Mouse (Mus musculus): ENCODE results near the gene Cdk14. TPM values are rescaled to one million over a fixed set of nuclear protein-coding genes. Genes with fewer than 3 reads are reported as not detected.

The Cdk14 gene
- polyA plus RNA-seq, 1 experiment from 2014 or later, result 34.3 TPM

DNA sequence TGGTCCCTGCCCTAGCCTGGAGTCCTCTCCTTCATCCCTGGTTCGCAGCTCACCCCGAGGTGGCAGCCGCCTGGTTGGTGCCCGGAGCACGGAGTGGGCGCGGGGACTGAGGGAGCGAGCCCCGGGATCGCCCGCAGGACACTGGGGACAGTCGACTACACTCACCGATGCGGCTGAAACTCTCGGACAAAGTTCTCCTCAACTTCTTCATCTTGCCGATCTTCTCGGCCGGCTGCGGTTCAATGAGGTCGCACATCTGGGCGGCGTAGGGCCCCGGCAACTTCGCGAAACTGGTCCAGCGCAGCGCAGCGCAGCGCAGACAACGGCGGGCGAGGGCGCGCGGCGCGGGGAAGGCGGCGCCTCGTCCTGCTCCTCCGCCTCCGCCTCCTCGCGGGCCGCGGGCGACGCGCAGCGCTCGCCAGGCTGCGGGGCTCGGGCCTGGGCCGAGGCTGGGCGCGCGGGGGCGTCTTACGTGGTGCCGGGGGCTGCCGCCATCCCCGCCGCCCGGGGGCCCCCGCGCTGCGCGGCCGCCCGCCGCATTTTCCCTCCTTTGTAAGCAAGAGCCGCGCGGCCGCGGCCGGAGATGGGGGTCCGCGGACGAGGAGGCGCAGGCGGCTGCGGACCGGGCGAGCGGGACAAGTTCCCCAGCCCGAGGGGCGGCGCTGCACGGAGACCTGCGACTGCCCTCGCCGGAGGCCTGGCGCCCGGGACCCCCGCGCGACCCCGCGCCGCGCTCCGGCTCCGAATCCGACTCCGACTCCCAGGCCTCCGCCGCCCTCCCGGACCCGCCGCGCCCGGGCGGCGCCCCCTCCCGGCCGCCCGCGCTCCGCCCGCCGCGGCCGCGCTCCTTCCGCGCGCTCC, 40.0 kb downstream of the Cdk14 start:
- Histone ChIP-seq H3K4me1 (replicated peaks) (peaks cover 29% of the 10 kb centered on the region), H3K9me3 (no peaks in the 10 kb centered on the region), H3K9ac (replicated peaks) (peak overlapping the region; percentile 93), H3K27ac (peak overlapping the region; percentile 95), H3K36me3 (no peaks in the 10 kb centered on the region), H3K4me3 (replicated peaks) (peak overlapping the region; percentile 83), H3K27me3 (no peaks in the 10 kb centered on the region), H3K4me2 (replicated peaks) (peak overlapping the region; percentile 77)
- WGBS, result under 1% methylated on average over 95 of the region's 128 CpGs
- peak; percentile 95 for ATAC-seq

DNA sequence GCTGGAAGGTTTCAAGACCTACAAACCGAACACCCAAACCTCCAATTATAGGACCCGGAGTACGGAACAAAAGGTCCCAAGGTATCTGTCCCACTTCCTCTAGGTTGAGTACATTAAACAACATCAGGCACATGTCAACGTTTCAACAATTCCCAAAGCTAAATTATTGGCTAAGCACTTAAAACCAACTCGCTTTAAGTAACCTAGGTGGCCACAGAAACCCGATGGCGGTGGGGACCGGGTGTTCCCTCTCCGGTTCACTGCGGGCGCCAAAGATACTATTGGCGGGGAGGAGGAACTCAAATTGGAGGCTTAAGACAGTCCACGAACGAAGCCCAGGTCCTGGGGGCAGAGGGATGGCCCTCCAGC, 40.6 kb downstream of the Cdk14 start:
- peak overlapping the region; percentile 95 for H3K27ac ChIP-seq
- peak overlapping the region; percentile 93 for H3K9ac ChIP-seq (replicated peaks)
- no peaks in the 10 kb centered on the region for H3K27me3 ChIP-seq
- peak overlapping the region; percentile 77 for H3K4me2 ChIP-seq (replicated peaks)
- no peaks in the 10 kb centered on the region for H3K9me3 ChIP-seq
- peaks cover 35% of the 10 kb centered on the region for H3K4me1 ChIP-seq (replicated peaks)
- no peak for ATAC-seq
- WGBS, result under 1% methylated on average over 14 of the region's 14 CpGs
- peak overlapping the region; percentile 83 for H3K4me3 ChIP-seq (replicated peaks)
- H3K36me3 ChIP-seq, result no peaks in the 10 kb centered on the region

- peaks cover 43% of the 10 kb centered on the region for H3K4me1 ChIP-seq (replicated peaks)
- no peak overlapping the region for H3K4me2 ChIP-seq (replicated peaks)
- no peaks in the 10 kb centered on the region for H3K36me3 ChIP-seq
- no peak for ATAC-seq
- 100% methylated on average over 1 of the region's 1 CpGs for WGBS
- no peak overlapping the region for H3K27ac ChIP-seq
- no peak overlapping the region for H3K4me3 ChIP-seq (replicated peaks)
- H3K9me3 ChIP-seq, result no peaks in the 10 kb centered on the region
- no peaks in the 10 kb centered on the region for H3K27me3 ChIP-seq
- no peak overlapping the region for H3K9ac ChIP-seq (replicated peaks)
Measured at GRCm38 (mm10) chr5:5374393-5374792, 45.7 kb downstream of the Cdk14 start.

GRCm38 (mm10) chr5:5373541-5373940, 46.6 kb downstream of the Cdk14 start:
- no peak for ATAC-seq
- WGBS, result 32% methylated on average over 7 of the region's 7 CpGs
- no peaks in the 10 kb centered on the region for H3K36me3 ChIP-seq
- H3K9me3 ChIP-seq, result no peaks in the 10 kb centered on the region
- no peak overlapping the region for H3K4me3 ChIP-seq (replicated peaks)
- peaks cover 39% of the 10 kb centered on the region for H3K4me1 ChIP-seq (replicated peaks)
- peak overlapping the region; percentile 51; the same call in 1 of the 2 replicates for H3K27ac ChIP-seq
- no peak overlapping the region for H3K9ac ChIP-seq (replicated peaks)
- H3K27me3 ChIP-seq, result no peaks in the 10 kb centered on the region
- H3K4me2 ChIP-seq (replicated peaks), result 0 out of 2 replicates have a peak overlapping the region, but pooled peaks have one; percentile 10

- Histone ChIP-seq H3K9ac (replicated peaks) (no peak overlapping the region), H3K4me1 (replicated peaks) (peaks cover 37% of the 10 kb centered on the region), H3K27ac (no peak overlapping the region), H3K4me3 (replicated peaks) (no peak overlapping the region), H3K9me3 (no peaks in the 10 kb centered on the region), H3K36me3 (no peaks in the 10 kb centered on the region), H3K27me3 (no peaks in the 10 kb centered on the region), H3K4me2 (replicated peaks) (no peak overlapping the region)
- WGBS, result 46% methylated on average over 5 of the region's 5 CpGs
- ATAC-seq, result no peak
Measured at GRCm38 (mm10) chr5:5372936-5373335, 47.2 kb downstream of the Cdk14 start.

DNA sequence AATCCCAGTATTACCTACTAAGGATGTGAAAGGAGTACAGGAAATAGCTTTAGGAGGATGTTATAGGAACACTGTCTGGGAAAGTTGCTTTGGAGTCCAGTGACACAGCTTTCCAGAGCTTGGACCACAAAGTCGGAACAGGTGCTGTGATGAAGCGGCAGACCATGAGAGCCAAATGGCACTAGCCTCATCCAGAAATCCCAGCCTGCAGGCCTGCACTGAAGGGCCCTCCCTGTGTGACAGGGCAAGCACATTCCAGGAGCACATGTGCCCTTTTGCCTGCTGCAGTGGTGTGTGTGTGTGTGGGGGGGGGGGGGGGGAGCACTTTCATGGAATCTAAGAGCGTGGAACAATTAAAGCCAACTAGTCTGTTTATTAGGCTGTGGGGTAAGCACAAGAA, 47.8 kb downstream of the Cdk14 start:
- Histone ChIP-seq H3K27me3 (no peaks in the 10 kb centered on the region), H3K9ac (replicated peaks) (no peak overlapping the region), H3K9me3 (no peaks in the 10 kb centered on the region), H3K27ac (no peak overlapping the region), H3K4me1 (replicated peaks) (peaks cover 31% of the 10 kb centered on the region), H3K4me3 (replicated peaks) (no peak overlapping the region), H3K36me3 (no peaks in the 10 kb centered on the region), H3K4me2 (replicated peaks) (no peak overlapping the region)
- 62% methylated on average over 3 of the region's 3 CpGs for WGBS
- no peak; the same call in 1 of the 2 replicates for ATAC-seq

DNA sequence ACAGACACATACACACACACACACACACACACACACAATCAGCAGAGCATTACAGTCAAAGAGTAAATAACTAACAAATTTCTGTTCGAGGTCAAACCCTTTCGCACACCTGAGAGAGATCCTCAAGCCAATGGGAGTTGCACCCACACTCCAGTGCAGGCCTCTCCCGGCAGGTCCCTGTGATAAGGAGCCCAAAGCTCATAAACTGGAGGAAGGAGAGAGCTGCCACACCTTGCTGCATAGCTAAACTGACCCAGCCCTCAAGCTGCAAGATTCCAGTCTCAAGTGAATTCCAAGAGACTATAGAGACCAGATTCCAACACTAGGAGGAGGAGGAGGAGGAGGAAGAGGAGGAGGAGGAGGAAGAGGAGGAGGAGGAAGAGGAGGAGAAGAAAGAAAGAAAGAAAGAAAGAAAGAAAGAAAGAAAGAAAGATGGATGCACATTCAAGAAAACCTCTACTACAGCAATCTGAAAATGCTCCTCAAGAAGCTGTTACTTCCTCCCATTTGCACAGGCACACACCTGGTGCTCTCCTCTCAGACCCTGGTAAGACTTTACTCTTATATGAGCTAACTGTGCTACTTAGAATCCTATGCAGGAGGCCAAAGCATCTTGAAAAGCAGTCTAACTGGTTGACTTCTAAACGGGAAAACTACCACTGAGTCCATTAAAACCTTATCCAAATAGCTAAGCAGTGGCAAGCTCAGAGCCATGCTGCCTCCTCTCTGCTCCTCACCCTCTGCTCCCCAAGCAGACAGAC, 49.6 kb downstream of the Cdk14 start:
- Histone ChIP-seq H3K4me1 (replicated peaks) (peaks cover 30% of the 10 kb centered on the region), H3K36me3 (no peaks in the 10 kb centered on the region), H3K27ac (no peak overlapping the region), H3K4me2 (replicated peaks) (no peak overlapping the region), H3K9ac (replicated peaks) (no peak overlapping the region), H3K4me3 (replicated peaks) (no peak overlapping the region), H3K9me3 (no peaks in the 10 kb centered on the region), H3K27me3 (no peaks in the 10 kb centered on the region)
- 87% methylated on average over 4 of the region's 4 CpGs for WGBS
- ATAC-seq, result no peak

DNA sequence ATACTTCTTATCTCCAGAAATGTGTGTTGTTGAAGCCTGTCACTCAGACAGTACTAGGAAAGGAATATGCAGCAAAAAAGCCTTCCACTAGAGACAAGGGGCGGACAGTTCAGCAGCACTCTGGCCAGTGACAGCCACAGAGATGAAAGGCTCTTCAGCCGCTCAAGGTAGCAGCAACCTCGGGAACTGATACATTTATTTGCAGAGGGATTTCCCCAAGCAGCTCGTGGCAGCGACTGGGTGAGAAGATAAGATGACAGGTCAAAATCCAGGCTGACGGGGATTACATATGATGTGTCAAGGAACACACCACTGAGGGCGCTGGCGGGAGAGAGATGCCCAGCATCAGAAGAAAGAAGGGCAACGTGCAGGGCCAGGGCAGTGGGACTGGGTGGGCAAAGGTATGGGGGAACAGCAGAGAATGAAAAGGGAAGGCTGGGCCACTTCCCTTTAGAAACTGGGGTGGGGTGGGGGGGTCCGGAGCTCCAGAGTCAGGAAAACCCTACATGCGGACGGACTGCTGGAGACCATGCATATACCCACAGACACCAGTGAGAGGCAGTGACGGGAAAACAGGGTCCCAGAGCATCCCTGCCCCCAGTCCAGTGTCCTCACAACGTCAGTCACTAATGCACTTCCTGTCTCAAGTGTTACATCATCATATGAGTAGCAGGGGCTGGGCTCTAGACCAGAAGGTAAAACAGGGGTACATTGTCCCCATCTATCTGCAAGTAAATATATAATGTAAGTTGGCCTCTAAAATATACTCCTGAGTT, 51.5 kb downstream of the Cdk14 start:
- Histone ChIP-seq H3K4me3 (replicated peaks) (no peak overlapping the region), H3K4me2 (replicated peaks) (no peak overlapping the region), H3K9ac (replicated peaks) (no peak overlapping the region), H3K9me3 (no peaks in the 10 kb centered on the region), H3K27me3 (no peaks in the 10 kb centered on the region), H3K4me1 (replicated peaks) (peaks cover 19% of the 10 kb centered on the region), H3K36me3 (no peaks in the 10 kb centered on the region), H3K27ac (no peak overlapping the region)
- 71% methylated on average over 14 of the region's 14 CpGs for WGBS
- peak; percentile 57; the same call in 1 of the 2 replicates for ATAC-seq

GRCm38 (mm10) chr5:5367550-5367949, 52.6 kb downstream of the Cdk14 start:
- WGBS, result 92% methylated on average over 8 of the region's 8 CpGs
- H3K36me3 ChIP-seq, result no peaks in the 10 kb centered on the region; the same call in 1 of the 2 replicates
- H3K4me2 ChIP-seq (replicated peaks), result no peak overlapping the region
- H3K27me3 ChIP-seq, result no peaks in the 10 kb centered on the region
- ATAC-seq, result no peak
- H3K9ac ChIP-seq (replicated peaks), result no peak overlapping the region
- no peaks in the 10 kb centered on the region for H3K9me3 ChIP-seq
- H3K4me3 ChIP-seq (replicated peaks), result no peak overlapping the region
- H3K27ac ChIP-seq, result no peak overlapping the region
- H3K4me1 ChIP-seq (replicated peaks), result peaks cover 9% of the 10 kb centered on the region; the same call in 1 of the 2 replicates

DNA sequence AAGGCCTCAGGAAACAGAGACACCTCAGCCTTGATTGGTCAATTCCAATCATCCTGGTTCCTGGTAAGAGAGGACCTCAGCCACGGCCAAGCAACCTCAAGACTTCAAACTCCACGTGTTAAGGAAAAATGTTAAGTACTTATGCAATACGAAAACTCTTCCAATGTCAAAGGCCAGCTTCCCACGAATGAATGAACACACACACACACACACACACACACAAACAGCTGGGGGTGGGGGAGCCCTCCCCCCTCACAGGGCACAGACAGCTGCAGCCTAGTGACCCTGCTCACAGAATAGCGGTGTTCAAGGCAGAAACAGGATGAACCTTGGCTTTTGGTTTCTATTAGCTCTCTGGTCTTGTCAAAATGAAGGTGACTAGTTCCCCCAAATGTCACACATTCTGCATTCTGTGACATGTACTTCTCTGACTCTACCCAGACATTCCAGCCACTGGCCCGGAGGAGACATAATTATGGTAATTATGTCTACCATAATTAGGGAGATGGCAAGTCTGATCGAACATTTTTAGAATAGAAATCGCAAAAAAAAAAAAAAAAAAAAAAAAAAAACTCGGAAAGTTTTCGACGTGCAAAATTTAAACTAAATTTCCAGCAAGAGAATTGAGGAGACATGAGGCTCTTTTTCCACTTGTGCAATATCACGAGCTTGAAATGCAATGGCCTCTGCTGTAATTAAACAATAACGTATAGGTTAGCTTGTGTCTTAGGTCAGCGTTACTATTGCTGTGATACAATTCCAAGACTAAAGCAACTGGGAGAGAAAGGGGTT, 54.6 kb downstream of the Cdk14 start:
- H3K27ac ChIP-seq, result no peak overlapping the region
- 87% methylated on average over 14 of the region's 14 CpGs for whole genome bisulfite sequencing
- H3K4me2 ChIP-seq (replicated peaks), result no peak overlapping the region
- no peaks in the 10 kb centered on the region for H3K27me3 ChIP-seq
- no peak for ATAC-seq
- H3K9ac ChIP-seq (replicated peaks), result no peak overlapping the region
- H3K4me1 ChIP-seq (replicated peaks), result 0 out of 2 replicates have a peak, but pooled peaks cover 11% of the 10 kb centered on the region
- peaks cover 2% of the 10 kb centered on the region; the same call in 1 of the 2 replicates for H3K9me3 ChIP-seq
- peaks cover 3% of the 10 kb centered on the region; the same call in 1 of the 2 replicates for H3K36me3 ChIP-seq
- no peak overlapping the region for H3K4me3 ChIP-seq (replicated peaks)

DNA sequence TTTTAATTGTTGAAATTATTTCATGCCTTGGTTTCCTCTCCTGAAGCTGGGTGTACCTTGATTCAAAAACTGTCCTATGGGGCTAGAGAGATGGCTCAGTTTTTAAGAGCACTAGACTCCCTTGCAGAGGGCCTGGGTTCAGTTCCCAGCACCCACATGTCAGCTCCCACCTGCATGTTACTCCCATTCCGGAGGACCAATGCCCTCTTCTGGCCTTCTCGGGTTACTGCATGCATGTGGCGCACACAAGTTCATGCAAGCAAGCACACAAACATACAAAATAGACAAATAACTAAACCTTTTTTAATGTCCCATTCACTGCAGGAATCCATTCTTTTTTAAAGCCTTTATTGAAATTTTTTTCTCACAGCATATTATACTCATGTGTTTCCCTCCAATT, 58.4 kb downstream of the Cdk14 start:
- 93% methylated on average over 3 of the region's 3 CpGs for WGBS
- peaks cover 3% of the 10 kb centered on the region; the same call in 1 of the 2 replicates for H3K36me3 ChIP-seq
- H3K9ac ChIP-seq (replicated peaks), result no peak overlapping the region
- H3K4me2 ChIP-seq (replicated peaks), result no peak overlapping the region
- H3K4me3 ChIP-seq (replicated peaks), result no peak overlapping the region
- no peak overlapping the region for H3K27ac ChIP-seq
- no peak for ATAC-seq
- H3K27me3 ChIP-seq, result no peaks in the 10 kb centered on the region
- H3K9me3 ChIP-seq, result peaks cover 2% of the 10 kb centered on the region; the same call in 1 of the 2 replicates
- H3K4me1 ChIP-seq (replicated peaks), result 0 out of 2 replicates have a peak, but pooled peaks cover 5% of the 10 kb centered on the region
